Mouse (Mus musculus): ENCODE measurements at regions not wholly inside any gene's neighbourhood (a gene's known extent, or its start where the extent isn't known, plus 50 kb on each side); places are given as distances from the start of the nearest gene placed in this dataset.

DNA sequence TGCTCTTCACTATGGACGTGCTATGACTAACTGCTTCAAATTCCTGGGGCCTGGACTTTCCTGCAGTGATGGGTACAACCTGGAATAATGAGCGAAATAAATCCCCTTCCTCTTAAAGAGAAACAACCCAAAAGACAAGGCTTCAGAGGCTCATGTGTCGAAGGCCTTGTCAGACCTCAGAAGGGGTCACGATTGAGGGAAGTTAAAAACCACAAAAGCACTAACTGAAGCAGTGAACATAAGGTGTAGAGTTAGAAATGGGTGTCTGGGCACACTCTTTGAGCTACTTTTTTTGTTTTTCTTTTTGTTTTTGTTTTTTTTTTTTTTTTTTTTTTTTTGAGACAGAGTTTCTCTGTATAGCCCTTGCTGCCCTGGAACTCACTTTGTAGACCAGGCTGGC, 59.5 kb downstream of the Bhlhe40 start:
- TF ChIP-seq CTCF (IDR thresholded peaks at IDR 0.05; ENCODE audit: control insufficient read depth, insufficient read depth, insufficient read length) (no peak), USF1 (IDR thresholded peaks at IDR 0.05; ENCODE audit: low read depth) (no peak), MYOG (IDR thresholded peaks at IDR 0.05; ENCODE audit: control insufficient read depth, extremely low read depth, insufficient read length) (no peak), CEBPB (IDR thresholded peaks at IDR 0.05; ENCODE audit: low read depth) (no peak), FOSL1 (IDR thresholded peaks at IDR 0.05; ENCODE audit: insufficient read depth, low read length, poor library complexity, severe bottlenecking) (no peak), MAX (IDR thresholded peaks at IDR 0.05) (no peak), MYOD1 (IDR thresholded peaks at IDR 0.05; ENCODE audit: control insufficient read depth, insufficient read length, low read depth) (no peak)

Data from C2C12 (cell line).